Mouse (Mus musculus) layer of hippocampus, postnatal 10 days (tissue): ENCODE results near the gene Nfkb2. TPM values are rescaled to one million over a fixed set of nuclear protein-coding genes. Genes with fewer than 3 reads are reported as not detected.
A peak's percentile ranks its signal among the peaks of the same experiment; 100 is the strongest.

Experiments
- DNase-seq, 2 experiments: peaks; one replicate each; pipeline ENCODE4 v3.0.0; 2021; ENCODE audit warnings: low spot score in 2 of 2
- total RNA-seq, 2 experiments: library from RNA; stranded (reverse); gene quantifications; 2 replicates each; pipeline ENCODE4 v1.2.3; 2021

Gene Nfkb2
- total RNA-seq, 2 experiments from 2014 or later: 3.1 to 3.2 TPM

DNA sequence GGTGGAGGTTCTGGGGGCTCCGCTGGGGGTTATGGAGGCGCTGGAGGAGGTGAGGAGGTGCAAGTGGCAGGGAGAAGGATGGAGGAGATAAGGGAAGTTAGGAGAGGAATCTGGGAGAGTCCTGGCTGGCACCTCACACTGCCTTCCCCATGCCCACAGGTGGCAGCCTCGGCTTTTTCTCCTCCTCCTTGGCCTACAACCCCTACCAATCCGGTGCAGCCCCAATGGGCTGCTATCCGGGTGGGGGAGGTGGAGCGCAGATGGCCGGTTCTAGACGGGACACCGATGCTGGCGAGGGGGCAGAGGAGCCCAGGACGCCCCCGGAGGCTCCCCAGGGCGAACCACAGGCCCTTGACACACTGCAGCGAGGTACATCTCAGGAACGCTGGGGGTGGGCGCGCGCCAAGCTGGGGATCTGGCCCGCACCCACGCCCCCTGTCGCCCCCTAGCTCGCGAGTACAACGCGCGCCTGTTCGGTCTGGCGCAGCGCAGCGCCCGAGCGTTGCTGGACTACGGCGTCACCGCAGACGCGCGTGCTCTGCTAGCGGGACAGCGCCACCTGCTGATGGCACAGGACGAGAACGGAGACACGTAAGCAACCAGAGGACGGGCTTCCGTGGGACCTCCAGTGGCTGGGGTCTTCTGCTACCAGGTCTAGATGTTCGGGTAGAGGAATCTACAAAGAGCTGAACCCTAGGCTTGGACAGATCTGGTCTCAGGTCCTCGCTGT is 4.8 kb downstream of the Nfkb2 start:
- DNase-seq: peak; percentile 91 to 92

GRCm38 (mm10) chr19:46309651-46310305 is 5.7 kb downstream of the Nfkb2 start:
- peak; percentile 5 to 17 for DNase-seq

GRCm38 (mm10) chr19:46310312-46310865 is 6.3 kb downstream of the Nfkb2 start:
- peak; percentile 4 to 11 for DNase-seq

DNA sequence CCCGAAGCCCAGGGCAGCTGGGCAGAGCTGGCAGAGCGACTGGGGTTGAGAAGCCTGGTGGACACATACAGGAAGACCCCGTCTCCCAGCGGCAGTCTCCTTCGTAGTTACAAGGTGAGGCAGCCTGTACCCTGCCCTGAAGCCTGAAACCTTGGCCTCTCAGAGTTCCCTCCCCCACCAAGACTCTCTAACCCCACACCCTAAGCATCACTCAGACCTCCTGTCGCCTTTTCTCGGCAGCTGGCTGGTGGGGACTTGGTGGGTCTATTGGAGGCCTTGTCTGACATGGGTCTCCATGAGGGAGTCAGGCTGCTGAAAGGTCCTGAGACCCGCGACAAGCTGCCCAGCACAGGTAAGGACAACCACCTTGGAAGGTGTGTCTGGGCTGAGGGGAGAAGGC is 7.2 kb downstream of the Nfkb2 start:
- DNase-seq: peak; percentile 6 to 14

DNA sequence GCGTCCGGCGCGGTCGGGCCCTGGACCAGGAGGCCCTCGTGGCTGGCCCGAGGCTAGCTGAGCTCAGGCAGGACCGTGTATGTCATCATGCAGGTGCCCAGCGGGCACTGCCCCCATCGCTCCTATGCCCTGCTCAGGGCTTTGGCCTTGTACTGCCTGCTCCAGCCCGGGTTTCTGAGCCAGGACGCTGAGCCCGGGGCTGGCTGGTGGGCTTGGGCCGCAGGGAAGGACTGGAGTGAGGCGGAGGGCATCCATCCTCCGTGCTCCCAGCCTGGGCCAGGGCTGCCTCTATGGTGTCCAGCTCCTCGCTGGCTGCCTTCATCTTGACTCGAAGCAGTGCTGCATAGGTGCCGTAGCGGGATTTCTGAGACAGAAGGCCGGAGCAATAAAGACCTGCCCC is 8.4 kb downstream of the Nfkb2 start:
- peak; percentile 2 to 10 for DNase-seq

DNA sequence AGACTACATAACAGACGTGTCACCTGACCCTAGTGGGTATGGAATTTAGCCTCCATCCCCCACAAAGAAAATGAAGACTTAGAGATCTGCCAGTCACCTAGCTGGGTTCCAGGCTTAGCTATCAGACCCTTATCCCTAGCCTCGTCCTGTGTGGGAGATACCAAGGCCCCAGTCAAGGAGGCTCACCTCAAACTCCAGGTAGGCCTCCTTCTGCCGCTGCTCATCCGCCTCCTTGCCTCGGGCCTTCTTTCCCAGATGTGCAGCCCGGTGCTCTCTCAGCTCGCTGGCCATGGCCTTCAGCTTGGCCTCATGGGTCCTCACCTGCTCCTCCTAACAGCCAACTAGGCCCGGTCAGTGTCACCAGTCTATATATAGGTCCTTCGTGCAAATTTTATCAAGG is 9.0 kb downstream of the Nfkb2 start:
- DNase-seq: no peak

DNA sequence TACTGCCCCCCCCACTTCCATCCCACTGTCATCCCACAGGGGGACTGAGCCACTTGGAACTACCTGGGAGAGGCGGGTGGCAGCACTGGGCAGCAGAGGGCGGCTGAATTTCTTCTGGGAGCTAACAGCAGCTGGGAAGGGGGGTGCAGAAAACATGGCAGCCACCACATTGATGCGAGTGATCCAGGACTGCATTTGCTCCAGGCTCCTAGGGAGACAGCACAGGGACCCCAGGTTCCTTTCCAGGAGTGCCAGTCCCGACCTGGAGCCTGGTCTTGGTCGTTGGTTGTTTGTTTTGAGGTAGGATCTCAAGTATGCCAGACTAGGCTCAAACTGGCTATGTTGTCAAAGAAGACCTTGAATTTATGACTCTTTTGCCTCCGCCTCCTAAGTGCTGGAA is 9.5 kb downstream of the Nfkb2 start:
- peak in 1 of 2 experiments; percentile 8 for DNase-seq

GRCm38 (mm10) chr19:46314151-46314601 is 10.1 kb downstream of the Nfkb2 start:
- peak in 1 of 2 experiments; percentile 8 for DNase-seq

GRCm38 (mm10) chr19:46314872-46315742 is 11.0 kb downstream of the Nfkb2 start:
- DNase-seq: peak; percentile 4 to 9

- peak; percentile 6 to 13 for DNase-seq
These were observed 11.9 kb downstream of the Nfkb2 start for GRCm38 (mm10) chr19:46315752-46316610.

GRCm38 (mm10) chr19:46316846-46317545 is 12.9 kb downstream of the Nfkb2 start:
- DNase-seq: peak; percentile 61 to 62

DNA sequence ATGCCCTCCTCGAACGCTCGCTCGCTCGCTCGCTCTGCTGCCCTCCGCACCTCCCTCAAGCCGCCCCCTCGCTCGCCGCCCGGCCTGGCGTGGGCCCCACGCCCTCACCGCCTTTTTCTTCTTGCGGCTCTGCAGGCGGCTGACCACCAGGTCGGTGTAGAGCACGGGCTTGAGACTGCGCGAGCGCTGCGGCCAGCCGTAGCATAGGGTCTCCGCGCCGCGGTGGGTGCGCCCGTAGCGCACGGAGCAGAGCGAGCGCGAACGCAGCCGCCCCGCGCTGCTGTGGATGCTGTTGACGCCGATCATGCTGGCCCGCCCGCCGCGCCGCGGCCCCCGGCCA is 13.4 kb downstream of the Nfkb2 start:
- DNase-seq: peak; percentile 25 to 48

DNA sequence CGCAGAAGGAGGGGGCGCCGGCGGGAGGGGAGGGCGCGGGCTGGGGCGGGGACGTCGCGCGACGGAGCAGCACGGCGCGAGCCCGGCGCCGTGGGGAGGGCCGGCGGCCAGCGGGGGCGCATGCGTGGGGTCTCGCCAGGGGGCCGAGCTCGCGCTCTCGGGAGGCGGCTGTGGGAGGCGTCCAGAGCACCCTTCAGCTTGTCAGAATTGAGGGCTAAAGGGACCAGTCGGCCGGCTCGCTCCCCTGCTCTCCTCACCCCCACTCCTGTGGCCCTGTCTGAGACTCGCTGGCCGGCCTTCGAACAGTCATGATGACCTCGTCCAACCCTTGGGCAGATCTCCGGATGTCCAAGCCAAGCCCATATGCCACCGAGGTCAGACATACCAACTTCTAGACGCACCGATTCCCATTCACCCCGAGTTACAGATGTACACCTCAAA is 13.9 kb downstream of the Nfkb2 start:
- peak; percentile 61 to 78 for DNase-seq

GRCm38 (mm10) chr19:46318586-46319378 is 14.7 kb downstream of the Nfkb2 start:
- peak; percentile 73 to 84 for DNase-seq

GRCm38 (mm10) chr19:46320076-46320785 is 16.1 kb downstream of the Nfkb2 start:
- no peak for DNase-seq

GRCm38 (mm10) chr19:46321101-46321943 is 17.2 kb downstream of the Nfkb2 start:
- DNase-seq: peak in 1 of 2 experiments; percentile 50
